Mouse (Mus musculus) C2C12 (cell line): ENCODE measurements around the gene Dnase1l1. TPM values are rescaled to one million over a fixed set of nuclear protein-coding genes. Genes with fewer than 3 reads are reported as not detected.

Experiments used
- H3K27me3 ChIP-seq: one replicate; pipeline ENCODE4 v1.6.1; 2011; ENCODE audit not compliant: control insufficient read depth, insufficient read depth, insufficient read length
- H3K36me3 ChIP-seq: one replicate; pipeline ENCODE4 v1.6.1; 2011; ENCODE audit not compliant: control insufficient read depth, insufficient read depth
- H3K4me3 ChIP-seq: one replicate; pipeline ENCODE4 v1.5.1; 2011; ENCODE audit warnings: mild to moderate bottlenecking, control low read depth; ENCODE audit not compliant: poor library complexity, insufficient read depth, severe bottlenecking
- H3K79me2 ChIP-seq: one replicate; pipeline ENCODE4 v1.6.1; 2011; ENCODE audit not compliant: control insufficient read depth, insufficient read depth
- H3K79me3 ChIP-seq: one replicate; pipeline ENCODE4 v1.6.1; 2011; ENCODE audit warnings: low read depth, control low read depth
- H3ac ChIP-seq: one replicate; pipeline ENCODE3; 2011; ENCODE audit warnings: low read depth; ENCODE audit not compliant: control insufficient read depth, insufficient read length
- CEBPB ChIP-seq: IDR thresholded peaks from one replicate; pipeline ENCODE4 v1.6.1; 2011; ENCODE audit warnings: low read depth, mild to moderate bottlenecking, control low read depth, moderate library complexity
- CTCF ChIP-seq: IDR thresholded peaks from one replicate; pipeline ENCODE4 v1.5.1; 2011; ENCODE audit not compliant: control insufficient read depth, insufficient read depth, insufficient read length
- FOSL1 ChIP-seq: IDR thresholded peaks from one replicate; pipeline ENCODE4 v1.8.0; 2011; ENCODE audit warnings: mild to moderate bottlenecking, low read length; ENCODE audit not compliant: poor library complexity, insufficient read depth, severe bottlenecking
- MAX ChIP-seq: IDR thresholded peaks from one replicate; pipeline ENCODE4 v1.6.1; 2011; ENCODE audit warnings: mild to moderate bottlenecking, control low read depth
- MYOD1 ChIP-seq: IDR thresholded peaks from one replicate; pipeline ENCODE4 v1.6.1; 2011; ENCODE audit warnings: low read depth; ENCODE audit not compliant: control insufficient read depth, insufficient read length
- MYOG ChIP-seq: IDR thresholded peaks from one replicate; pipeline ENCODE4 v1.6.1; 2011; ENCODE audit not compliant: control insufficient read depth, insufficient read length; ENCODE audit errors: extremely low read depth
- USF1 ChIP-seq: IDR thresholded peaks from one replicate; pipeline ENCODE4 v1.6.1; 2011; ENCODE audit warnings: low read depth, mild to moderate bottlenecking, control low read depth, moderate library complexity
- polyA plus RNA-seq: library from polyadenylated mRNA; unstranded; fragments of >200 nt; fragmentation: generic; extraction: Trizol; gene quantifications from one replicate; pipeline ENCODE4 v1.2.1, GENCODE M21; 2012; ENCODE audit warnings: missing spikeins

The Dnase1l1 gene
- polyA plus RNA-seq, 1 experiment = 13.9 TPM

GRCm38 (mm10) chrX:74304867-74305700, 22.9 kb upstream of the Dnase1l1 start, which contains the start of gene Gdi1:
Gdi1 (plus strand) TSS chrX:74304998.
- H3K27me3 ChIP-seq = no peaks in the 10 kb centered on the region
- peaks cover 46% of the 10 kb centered on the region for H3K36me3 ChIP-seq

GRCm38 (mm10) chrX:74299721-74300120, 17.6 kb upstream of the Dnase1l1 start:
- H3K4me3 ChIP-seq = no peak overlapping the region
- no peaks in the 10 kb centered on the region for H3K27me3 ChIP-seq
- TF ChIP-seq MYOG (no peak), USF1 (no peak), MAX (no peak), FOSL1 (no peak), CEBPB (no peak), MYOD1 (no peak), CTCF (no peak)
- H3K79me2 ChIP-seq = peaks cover 20% of the 10 kb centered on the region
- H3K36me3 ChIP-seq = peaks cover 25% of the 10 kb centered on the region
- H3ac ChIP-seq = no peak overlapping the region
- H3K79me3 ChIP-seq = peaks cover 7% of the 10 kb centered on the region

More at GRCm38 (mm10) chrX:74304867-74305700, 22.9 kb upstream of the Dnase1l1 start, which contains the start of gene Gdi1:
- no peak for TF ChIP-seq FOSL1
- no peak for TF ChIP-seq CTCF
- TF ChIP-seq MAX = no peak
- TF ChIP-seq MYOD1 = no peak
- no peak for TF ChIP-seq CEBPB
- TF ChIP-seq USF1 = no peak
- TF ChIP-seq MYOG = no peak
- Histone ChIP-seq H3K79me3 (peaks cover 16% of the 10 kb centered on the region), H3K79me2 (peaks cover 28% of the 10 kb centered on the region), H3ac (peak within 1 kb of the TSS; percentile 77), H3K4me3 (peak within 1 kb of the TSS; percentile 49)

DNA sequence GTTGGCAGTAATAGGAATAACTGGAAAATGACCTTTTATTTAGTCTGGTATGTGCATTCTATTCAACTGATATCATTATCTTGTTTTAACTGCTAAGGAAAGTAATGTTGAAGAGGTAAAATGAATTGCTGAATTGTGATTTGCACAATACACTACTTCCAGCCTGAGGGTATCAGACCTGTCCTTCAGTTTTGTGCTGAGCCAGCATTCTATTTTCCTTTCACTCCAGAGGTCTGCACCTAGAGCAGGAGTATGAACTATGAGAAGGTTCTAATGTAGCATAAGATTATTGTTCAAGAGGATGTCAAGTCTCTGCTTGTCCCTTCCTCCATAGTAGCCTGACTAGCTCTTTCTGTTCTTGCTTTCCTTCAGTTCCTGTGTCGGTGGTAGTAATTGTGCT, 16.2 kb upstream of the Dnase1l1 start:
- Histone ChIP-seq H3K27me3 (no peaks in the 10 kb centered on the region), H3K79me3 (peaks cover 7% of the 10 kb centered on the region), H3ac (no peak overlapping the region), H3K4me3 (no peak overlapping the region), H3K79me2 (peaks cover 20% of the 10 kb centered on the region), H3K36me3 (peaks cover 25% of the 10 kb centered on the region)
- TF ChIP-seq CEBPB (no peak), MYOD1 (no peak), MYOG (no peak), USF1 (no peak), FOSL1 (no peak), CTCF (no peak), MAX (no peak)

GRCm38 (mm10) chrX:74296538-74297448, 14.7 kb upstream of the Dnase1l1 start, which contains the start of gene Atp6ap1:
Atp6ap1 (plus strand) TSS chrX:74297097.
- H3K79me2 ChIP-seq = peaks cover 20% of the 10 kb centered on the region
- peak within 1 kb of the TSS; percentile 93 for H3ac ChIP-seq
- H3K36me3 ChIP-seq = peaks cover 16% of the 10 kb centered on the region
- TF ChIP-seq USF1 (no peak), CTCF (no peak), FOSL1 (no peak), MYOG (no peak), MAX (no peak), CEBPB (no peak)
- no peaks in the 10 kb centered on the region for H3K27me3 ChIP-seq
- H3K4me3 ChIP-seq = peak within 1 kb of the TSS; percentile 55
- H3K79me3 ChIP-seq = peaks cover 7% of the 10 kb centered on the region

- no peaks in the 10 kb centered on the region for H3K27me3 ChIP-seq
- TF ChIP-seq MYOG (no peak), MYOD1 (no peak), FOSL1 (no peak), MAX (no peak), USF1 (no peak), CTCF (no peak), CEBPB (no peak)
- no peaks in the 10 kb centered on the region for H3K36me3 ChIP-seq
- peaks cover 11% of the 10 kb centered on the region for H3K79me2 ChIP-seq
- peaks cover 7% of the 10 kb centered on the region for H3K79me3 ChIP-seq
- no peak overlapping the region for H3K4me3 ChIP-seq
- no peak overlapping the region for H3ac ChIP-seq
These were observed 11.3 kb upstream of the Dnase1l1 start for GRCm38 (mm10) chrX:74293431-74293830.
